Mouse (Mus musculus) splenic B cell, adult 2 months (primary cell): ENCODE results near the gene Mrgpre.

ENCODE experiments used
- DNase-seq: peaks from one replicate; pipeline ENCODE4 v3.0.0-alpha.2; 2011; ENCODE audit warnings: low read depth, low spot score
- H3K27me3 ChIP-seq: 2 replicates; pipeline ENCODE4 v1.6.1; 2012; ENCODE audit warnings: mild to moderate bottlenecking, low read length, moderate library complexity, mixed read lengths; ENCODE audit not compliant: control insufficient read depth, poor library complexity, insufficient read depth, severe bottlenecking
- H3K36me3 ChIP-seq: 2 replicates; pipeline ENCODE4 v1.6.1; 2012; ENCODE audit warnings: mild to moderate bottlenecking, low read length, moderate library complexity, mixed read lengths; ENCODE audit not compliant: control insufficient read depth, poor library complexity, insufficient read depth, severe bottlenecking

Gene Mrgpre

DNA sequence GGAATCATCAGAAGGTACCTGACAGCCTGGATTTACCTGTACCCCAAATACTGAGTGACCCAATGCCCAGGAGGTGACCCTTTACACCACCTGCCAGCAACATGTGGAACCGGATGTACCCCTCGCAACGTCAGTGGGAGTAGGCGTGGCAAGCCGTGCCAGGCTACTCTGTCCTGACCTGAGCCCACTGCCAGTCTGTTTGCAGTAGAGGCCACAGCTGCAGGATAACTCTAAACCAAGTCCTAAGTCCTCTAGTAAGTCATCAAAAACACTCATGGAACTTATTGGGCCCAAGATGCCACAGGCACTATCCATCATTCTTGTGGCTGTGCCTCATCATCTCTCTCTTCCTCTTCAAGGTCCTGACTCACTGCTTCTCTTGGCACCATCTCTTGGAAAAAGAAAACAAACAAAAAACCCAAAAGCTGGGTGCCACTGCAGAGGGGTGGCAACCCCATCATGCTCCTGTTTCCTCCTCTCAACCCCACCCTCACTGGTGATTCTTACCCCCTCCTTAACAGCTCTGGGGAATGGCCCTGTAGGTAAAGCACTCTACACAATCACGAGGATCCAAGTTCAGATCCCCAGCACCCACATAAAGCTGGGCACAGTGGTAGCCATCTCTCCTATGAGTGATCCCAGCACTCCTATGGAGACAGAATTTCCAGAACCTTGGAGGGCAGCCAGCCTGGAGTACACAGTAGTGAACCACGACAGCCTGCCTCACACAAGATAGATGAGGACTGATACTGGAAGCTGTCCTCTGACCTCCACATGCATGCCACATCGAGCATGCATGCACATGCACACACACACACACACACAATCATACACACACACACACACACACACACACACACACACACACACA lies 17.1 kb upstream of the Mrgpre start:
- Histone ChIP-seq H3K27me3 (no peaks in the 10 kb centered on the region), H3K36me3 (peaks cover 10% of the 10 kb centered on the region)
- DNase-seq = no peak

DNA sequence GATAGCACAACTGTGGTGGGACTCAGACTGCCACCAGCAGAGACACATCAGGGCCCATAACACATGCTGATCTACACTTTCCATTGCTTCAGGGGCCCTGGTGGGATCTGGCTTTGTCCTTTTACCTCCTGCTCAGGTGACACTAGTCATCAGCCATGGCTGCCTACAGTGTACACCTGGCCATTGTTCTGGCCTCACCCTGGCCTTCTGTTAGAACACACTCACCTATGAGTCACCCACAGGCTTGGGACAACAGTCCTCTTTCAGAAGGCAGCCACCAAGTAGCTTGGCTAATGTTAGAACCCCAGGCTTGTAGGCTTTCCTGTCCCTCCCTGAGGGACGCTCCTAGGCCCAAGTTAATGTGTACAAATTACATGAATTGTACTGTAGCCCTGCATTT lies 16.5 kb upstream of the Mrgpre start:
- DNase-seq = no peak
- no peaks in the 10 kb centered on the region for H3K27me3 ChIP-seq
- H3K36me3 ChIP-seq = peaks cover 10% of the 10 kb centered on the region

DNA sequence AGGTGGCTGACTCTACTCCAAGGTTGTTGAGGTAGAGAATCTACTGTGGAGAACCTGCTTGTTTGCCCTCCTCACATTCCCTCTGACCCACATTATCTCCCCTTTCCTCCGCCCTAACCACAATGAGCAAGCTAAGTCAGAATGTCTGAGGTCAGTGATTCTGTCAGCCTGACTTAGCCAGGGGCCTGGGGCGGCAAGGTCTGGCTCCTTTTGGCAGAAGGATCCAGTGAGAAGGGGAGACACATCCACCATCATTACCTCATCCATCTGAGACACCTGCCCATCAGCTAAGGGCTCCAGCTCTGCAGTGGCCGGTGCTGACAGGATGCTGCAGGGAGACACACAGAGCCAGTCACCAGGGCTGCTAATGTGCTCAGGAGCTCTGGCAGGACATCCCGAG lies 14.5 kb upstream of the Mrgpre start:
- DNase-seq = no peak
- Histone ChIP-seq H3K27me3 (no peaks in the 10 kb centered on the region), H3K36me3 (peaks cover 10% of the 10 kb centered on the region)

DNA sequence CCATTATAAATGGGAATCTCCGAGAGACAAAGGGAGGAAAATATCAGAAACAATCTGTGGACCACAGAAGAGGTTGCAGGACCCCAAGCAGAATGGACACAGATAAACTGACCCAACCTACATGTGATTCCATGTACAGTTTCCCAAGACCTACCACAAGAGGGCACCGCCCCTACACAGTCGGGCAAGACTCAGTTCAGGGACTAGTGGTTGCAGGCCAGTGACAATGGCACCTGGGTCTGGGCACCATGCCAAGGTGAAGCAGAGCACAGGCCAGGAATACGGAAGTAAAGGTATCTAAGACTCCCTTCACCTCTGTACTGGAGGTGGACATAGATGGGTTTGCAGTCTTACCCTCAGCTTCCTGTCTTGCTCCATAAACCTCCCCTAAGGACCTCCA lies 8.8 kb upstream of the Mrgpre start:
- Histone ChIP-seq H3K36me3 (no peaks in the 10 kb centered on the region; the same call in none of the 2 replicates), H3K27me3 (no peaks in the 10 kb centered on the region)
- DNase-seq = peak; percentile 87

DNA sequence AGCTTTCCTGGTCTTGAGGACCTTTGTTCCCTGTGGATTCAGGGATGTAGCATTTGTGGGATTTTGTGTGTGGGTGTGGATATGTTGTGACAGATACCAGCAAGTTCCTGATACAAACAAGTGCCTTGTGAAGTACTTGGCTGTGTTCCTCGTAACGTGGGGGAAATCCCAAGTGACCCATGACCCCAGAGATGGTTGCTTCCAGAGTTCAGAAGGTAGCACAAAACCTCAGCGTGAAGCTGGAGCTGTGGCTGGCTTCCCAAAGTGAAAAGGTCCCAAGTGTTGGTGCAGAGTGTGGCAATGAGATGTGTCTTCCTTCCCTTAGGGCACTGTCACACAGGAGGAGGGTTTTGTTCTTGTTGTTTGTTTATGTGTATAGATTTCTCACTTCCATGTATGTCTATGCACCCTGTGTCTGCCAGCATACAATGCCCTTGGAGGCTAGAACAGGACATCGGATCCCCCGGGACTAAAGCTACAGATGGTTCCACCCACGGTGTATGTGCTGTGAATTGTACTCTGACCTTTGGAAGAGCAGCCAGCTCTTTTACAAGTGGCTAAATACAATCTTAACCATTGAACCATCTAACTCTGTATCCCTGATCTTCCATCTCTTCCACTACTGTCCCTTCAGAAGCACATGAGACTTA lies 8.2 kb upstream of the Mrgpre start:
- no peaks in the 10 kb centered on the region; the same call in none of the 2 replicates for H3K36me3 ChIP-seq
- no peak for DNase-seq
- no peaks in the 10 kb centered on the region for H3K27me3 ChIP-seq

DNA sequence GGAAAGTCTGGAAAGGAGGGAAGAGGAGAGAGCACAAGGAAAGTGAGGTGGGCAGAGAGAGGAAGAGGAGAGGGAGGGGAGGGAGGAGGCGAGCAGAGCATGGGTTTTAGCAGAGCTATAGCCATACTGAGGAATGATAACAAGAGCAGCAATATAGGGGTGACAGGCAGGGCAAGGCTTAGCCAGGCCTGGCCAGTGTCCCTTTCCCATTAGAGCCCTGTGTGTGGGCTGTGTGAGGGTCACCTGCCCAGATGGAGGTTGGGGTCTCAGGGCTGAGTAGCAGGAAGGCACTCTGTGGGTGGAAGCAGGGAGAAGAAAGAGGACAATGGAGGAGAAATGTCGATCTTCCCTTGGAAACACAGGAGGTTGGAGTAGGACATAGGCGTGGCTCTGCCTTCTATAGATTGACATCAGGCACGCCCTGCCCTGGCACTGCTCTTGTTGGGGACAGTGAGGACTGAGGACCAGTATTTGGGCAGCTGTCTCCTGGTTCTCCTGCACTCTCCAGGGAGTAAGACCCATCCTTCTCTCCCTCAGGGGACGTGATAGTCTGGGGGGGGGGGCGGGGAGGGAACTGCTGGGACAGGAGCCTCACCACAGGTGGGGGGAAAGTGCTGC lies 813 bp downstream of the Mrgpre start:
- no peak for DNase-seq

DNA sequence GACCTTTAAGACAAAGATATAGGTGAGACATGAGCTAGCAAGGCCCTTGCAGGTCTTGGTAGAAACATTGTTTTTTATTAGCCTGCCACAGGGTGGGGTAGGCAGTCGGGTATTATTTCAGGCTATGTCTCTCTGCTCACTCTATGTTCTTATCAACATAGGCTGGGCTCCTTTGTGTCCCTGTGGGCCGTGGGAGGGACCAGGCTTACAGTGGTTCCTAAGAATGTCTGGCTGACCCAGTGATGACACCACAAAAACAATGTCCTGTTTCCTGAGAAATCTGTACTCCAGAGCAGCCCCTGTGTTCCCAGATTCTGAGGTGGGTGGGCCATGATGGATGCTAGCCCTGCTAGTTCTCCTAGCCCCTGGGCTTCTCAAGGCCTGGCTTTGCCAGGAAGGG lies 6.9 kb downstream of the Mrgpre start:
- H3K27me3 ChIP-seq = no peaks in the 10 kb centered on the region
- DNase-seq = no peak
- no peaks in the 10 kb centered on the region for H3K36me3 ChIP-seq

More for the DNA sequence above, 813 bp downstream of the Mrgpre start:
- Histone ChIP-seq H3K27me3 (no peaks in the 10 kb centered on the region), H3K36me3 (no peaks in the 10 kb centered on the region)

DNA sequence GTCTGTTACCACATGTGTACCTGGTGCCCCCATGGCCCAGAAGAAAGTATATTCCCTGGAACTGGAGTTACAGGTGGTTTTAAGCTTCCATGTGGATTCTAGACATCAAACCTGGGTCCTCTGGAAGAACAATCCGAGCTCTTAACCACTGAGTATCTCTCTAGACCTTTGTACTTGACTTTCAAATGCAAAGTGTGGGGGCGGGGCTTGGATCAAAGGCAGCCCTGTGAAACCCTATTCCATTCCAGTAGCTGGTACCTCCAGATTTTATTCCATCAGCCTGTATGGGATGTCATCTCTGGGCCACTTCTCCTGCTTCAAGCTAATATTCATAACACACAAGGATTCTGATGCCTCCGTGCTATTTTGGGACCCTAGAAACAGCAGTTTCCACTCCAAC lies 8.2 kb downstream of the Mrgpre start:
- Histone ChIP-seq H3K27me3 (no peaks in the 10 kb centered on the region), H3K36me3 (no peaks in the 10 kb centered on the region)
- DNase-seq = no peak

DNA sequence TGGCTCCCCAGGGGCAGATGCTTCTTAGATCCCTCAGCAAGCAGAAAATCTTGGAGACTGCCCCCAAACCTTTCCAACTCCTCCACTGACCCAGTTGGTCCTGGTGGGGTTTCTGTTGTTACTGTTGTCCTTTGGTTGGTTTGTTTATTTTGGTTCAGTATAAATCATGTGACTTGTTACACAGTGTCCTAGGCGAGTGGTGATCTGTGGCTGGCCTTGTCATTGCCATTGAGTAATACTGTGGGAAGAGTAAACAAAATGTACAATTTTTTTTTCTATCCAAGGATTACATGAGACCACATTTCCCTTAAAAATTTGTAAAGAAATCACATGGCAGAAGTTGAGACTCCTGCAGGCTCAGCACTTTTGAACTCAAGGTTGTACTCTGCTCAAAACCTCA lies 14.8 kb downstream of the Mrgpre start:
- DNase-seq = no peak
- Histone ChIP-seq H3K36me3 (no peaks in the 10 kb centered on the region), H3K27me3 (no peaks in the 10 kb centered on the region)

DNA sequence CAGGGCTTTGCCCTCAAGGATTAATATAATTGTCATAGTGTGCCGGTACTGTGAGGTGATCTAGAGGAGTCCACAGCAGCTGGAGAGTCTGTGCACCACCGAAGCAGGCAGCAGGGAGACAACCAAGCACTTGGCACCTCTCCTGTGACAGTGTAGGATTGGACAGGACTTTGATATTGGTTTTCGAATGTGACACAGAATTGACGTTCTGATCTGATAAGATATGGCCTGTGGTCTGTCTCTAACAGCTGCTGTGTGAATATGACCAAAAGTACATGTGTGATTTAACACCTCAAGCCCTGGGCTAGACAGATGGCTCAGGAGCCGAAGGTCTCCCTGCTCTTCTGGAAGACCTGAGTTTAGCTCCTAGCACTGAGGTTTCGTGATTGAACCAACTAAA lies 16.0 kb downstream of the Mrgpre start:
- Histone ChIP-seq H3K36me3 (no peaks in the 10 kb centered on the region), H3K27me3 (no peaks in the 10 kb centered on the region)
- no peak for DNase-seq

DNA sequence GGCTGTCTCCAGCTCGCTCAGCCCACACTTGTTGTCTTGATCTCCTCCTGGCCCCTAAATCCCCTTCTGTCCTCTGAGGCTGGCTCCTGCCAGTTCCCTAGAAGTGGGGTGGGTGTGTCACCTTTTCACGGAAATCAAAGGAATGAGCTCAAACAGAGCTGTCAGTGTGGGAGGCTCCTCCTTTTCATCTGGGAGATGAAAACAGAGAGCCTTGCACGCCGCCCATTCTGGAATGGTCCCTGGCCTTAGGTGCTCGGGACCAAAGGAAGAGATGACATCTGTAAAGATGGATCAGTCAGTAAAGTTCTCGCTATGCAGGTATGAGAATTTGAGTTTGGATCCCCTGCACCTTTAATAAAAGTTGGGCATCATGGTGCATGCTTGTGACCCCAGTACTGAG lies 17.4 kb downstream of the Mrgpre start, which contains the start of gene Mrgprg:
Gene Mrgprg (minus strand): TSS at position 101 of the 400 bp plus-strand sequence.
- no peak for DNase-seq

DNA sequence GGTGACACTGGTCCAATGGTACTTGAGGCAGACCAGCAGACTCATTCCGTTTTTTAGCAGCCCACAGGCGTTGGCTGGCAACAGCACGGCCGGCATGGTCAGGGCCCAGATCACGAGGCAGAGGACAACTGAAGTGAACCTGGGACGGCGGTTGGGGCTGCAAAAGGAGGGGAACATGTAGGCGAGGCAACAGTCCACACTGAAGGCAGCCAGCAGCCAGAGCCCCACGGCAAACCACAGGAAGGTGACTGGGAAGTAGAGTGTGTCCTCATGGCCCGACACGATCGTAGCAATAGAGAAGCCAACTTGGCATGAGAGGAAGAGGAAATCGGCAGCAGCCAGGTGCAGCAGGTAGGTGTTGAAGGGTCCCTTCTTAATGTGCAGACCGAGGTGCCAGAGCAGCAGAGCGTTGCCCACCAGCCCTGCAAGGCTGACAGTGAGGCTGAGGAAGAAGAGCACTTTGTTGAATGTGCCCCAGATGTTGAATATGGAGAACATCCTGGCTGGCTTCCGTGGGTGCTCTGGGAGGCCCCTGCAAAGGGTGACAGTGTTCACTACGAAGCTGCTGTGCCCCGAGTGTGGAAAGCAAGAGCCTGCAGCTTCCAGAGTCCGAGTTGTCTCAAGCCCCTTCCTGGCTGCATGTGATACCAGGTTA lies 19.3 kb downstream of the Mrgpre start:
- H3K27me3 ChIP-seq = no peaks in the 10 kb centered on the region
- H3K36me3 ChIP-seq = no peaks in the 10 kb centered on the region
- DNase-seq = no peak

More for the DNA sequence above, 17.4 kb downstream of the Mrgpre start, which contains the start of gene Mrgprg:
- no peaks in the 10 kb centered on the region for H3K27me3 ChIP-seq
- no peaks in the 10 kb centered on the region for H3K36me3 ChIP-seq

DNA sequence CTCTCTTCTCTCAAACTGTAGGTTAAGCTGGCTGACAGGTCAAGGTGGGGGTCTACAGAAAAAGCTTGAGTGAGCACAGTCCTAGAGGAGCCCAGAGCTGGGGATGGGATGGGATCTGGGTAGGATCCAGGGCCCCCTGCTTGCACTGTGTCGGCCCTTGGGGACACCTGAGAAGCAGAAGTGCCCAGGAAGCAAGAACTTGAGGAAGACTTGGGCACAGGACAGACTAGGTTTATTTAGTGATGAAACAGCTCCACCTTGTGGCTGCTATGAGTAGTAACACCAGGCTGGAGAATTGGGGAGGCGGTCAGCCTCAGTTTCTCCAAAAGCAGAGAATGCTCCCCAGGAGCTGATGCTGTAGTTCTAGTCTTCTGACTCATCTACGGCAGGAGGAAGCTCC lies 20.5 kb downstream of the Mrgpre start:
- peak; percentile 72 for DNase-seq
- Histone ChIP-seq H3K36me3 (no peaks in the 10 kb centered on the region), H3K27me3 (no peaks in the 10 kb centered on the region)

DNA sequence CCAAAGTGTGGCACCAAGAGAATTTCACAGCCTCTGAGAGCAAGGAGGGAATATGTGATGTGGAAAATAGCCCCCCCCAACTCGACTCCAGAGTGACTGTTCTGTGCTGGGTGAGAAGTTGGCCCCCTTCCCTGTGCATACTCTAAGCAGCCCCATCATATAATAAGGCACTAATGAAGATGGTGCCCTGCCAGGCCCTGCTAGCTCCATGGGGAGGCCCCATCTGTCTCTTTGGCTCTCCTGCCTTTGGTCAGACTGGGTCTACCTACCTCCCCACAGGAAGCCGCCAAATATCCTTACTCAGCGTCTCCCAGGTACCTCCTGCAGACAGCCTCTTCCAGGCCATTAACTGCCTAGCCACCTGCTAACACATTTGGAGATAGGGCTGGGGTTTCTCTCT lies 25.3 kb downstream of the Mrgpre start:
- Histone ChIP-seq H3K27me3 (no peaks in the 10 kb centered on the region), H3K36me3 (no peaks in the 10 kb centered on the region)
- DNase-seq = no peak

DNA sequence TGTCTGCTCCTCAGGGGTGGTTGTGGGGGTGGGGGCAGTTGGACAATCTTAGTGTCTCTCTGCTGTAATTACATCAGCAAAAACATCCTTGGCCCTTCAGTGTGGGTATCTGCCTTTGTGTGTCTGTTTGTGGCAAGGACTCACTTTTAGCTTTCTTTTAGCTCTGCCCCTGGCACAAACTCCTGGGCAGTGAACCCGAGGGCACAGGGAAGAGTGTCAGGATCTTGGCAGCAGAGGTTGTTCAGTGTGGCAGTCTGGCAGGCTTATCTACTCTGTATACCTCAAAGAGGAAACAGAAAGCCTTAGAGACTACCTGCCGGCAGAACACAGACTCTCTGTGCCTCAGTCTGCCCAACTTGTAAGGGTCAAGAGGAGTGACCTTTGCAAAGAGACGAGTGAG lies 26.6 kb downstream of the Mrgpre start:
- H3K27me3 ChIP-seq = no peaks in the 10 kb centered on the region
- no peak for DNase-seq
- no peaks in the 10 kb centered on the region for H3K36me3 ChIP-seq
